Mouse (Mus musculus): ENCODE results near the gene Rtl9.

GRCm38 (mm10) chrX:143088225-143088624, 11.2 kb upstream of the Rtl9 start:
- TF ChIP-seq CTCF (IDR thresholded peaks at IDR 0.05; ENCODE audit: control insufficient read depth, insufficient read depth, insufficient replicate concordance, low read depth, low read length), result no peak
- TF ChIP-seq POLR2A (IDR thresholded peaks at IDR 0.05; ENCODE audit: control insufficient read depth, low read depth, low read length), result no peak

Measured in testis, adult 2 months (tissue).